Mouse (Mus musculus): ENCODE measurements around the gene Arl15.

DNA sequence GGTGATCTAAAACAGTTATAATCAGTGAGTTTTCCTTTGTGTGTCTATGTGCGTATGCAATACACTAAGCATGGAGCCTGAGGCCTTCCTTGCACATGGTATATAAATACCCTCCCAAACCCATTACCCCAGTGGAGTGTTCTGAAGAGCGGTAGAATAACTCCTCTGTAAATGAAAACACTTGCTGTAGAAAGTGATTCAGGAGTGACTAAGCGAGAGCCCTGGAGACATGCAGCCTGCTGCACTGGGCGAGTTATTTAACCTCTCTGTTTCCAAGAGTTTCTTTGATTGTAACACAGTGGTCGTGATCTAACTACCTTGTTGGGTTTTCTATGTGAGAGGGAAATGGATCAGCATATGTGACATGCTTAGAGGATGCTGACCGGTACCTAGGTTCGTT, 266.9 kb downstream of the Arl15 start:
- TF ChIP-seq POLR2A (IDR thresholded peaks at IDR 0.05; ENCODE audit: low read depth, low read length) = no peak
- no peak for TF ChIP-seq CTCF (IDR thresholded peaks at IDR 0.05; ENCODE audit: extremely low read depth, insufficient read depth, insufficient read length, insufficient replicate concordance)
